17 mouse cellular contexts compared by ENCODE assay signal in genomic region chr12:54019979-54020378, GRCm38 (mm10).
"Had no signal": no experiment of that assay in that cellular context is flagged by ENCODE, and none has a peak within 500 bp of the region (broad histone marks: within the 10 kb centered on the region; RNA-seq: fewer than 3 reads in every experiment).

No protein-coding gene starts in this region.

- H3K36me3 ChIP-seq: lung, embryonic 15.5 days; midbrain, embryonic 13.5 days; midbrain, embryonic 15.5 days; neural tube, embryonic 12.5 days; stomach, embryonic 15.5 days had no signal

- H3K4me1 ChIP-seq: lung, embryonic 15.5 days; megakaryocyte, embryonic 14.5 days; midbrain, embryonic 15.5 days; neural tube, embryonic 12.5 days; stomach, embryonic 15.5 days had no signal

- H3K4me2 ChIP-seq: lung, embryonic 15.5 days; midbrain, embryonic 11.5 days; midbrain, embryonic 13.5 days; midbrain, embryonic 15.5 days; neural tube, embryonic 12.5 days; stomach, embryonic 15.5 days had no signal

- ATAC-seq: lung, postnatal 0 days; midbrain, embryonic 13.5 days; midbrain, embryonic 15.5 days had no signal

- H3K9me3 ChIP-seq: lung, embryonic 15.5 days; megakaryocyte, embryonic 14.5 days; midbrain, embryonic 13.5 days; midbrain, embryonic 15.5 days; neural tube, embryonic 12.5 days; stomach, embryonic 15.5 days had no signal

- H3K27me3 ChIP-seq: midbrain, embryonic 13.5 days; midbrain, embryonic 15.5 days; neural tube, embryonic 12.5 days; stomach, embryonic 15.5 days had no signal

- H3K27ac ChIP-seq: lung, embryonic 15.5 days; macrophage; midbrain, embryonic 13.5 days; midbrain, embryonic 15.5 days; neural tube, embryonic 12.5 days; stomach, embryonic 15.5 days; stomach, postnatal 0 days had no signal

- DNase-seq: lung, adult 2 months; lung, postnatal 14 days; lung, postnatal 36 days; right cerebral cortex, postnatal 14 days; thymus, adult 2 months; thymus, postnatal 25 days; thymus, postnatal 4 days had no signal

- H3K9ac ChIP-seq: lung, embryonic 15.5 days; midbrain, embryonic 13.5 days; midbrain, embryonic 15.5 days; neural tube, embryonic 12.5 days; stomach, embryonic 15.5 days had no signal

- H3K4me3 ChIP-seq: lung, embryonic 15.5 days; megakaryocyte, embryonic 14.5 days; midbrain, embryonic 13.5 days; midbrain, embryonic 15.5 days; neural tube, embryonic 12.5 days; stomach, embryonic 15.5 days had no signal
